Mouse (Mus musculus) c-Kit-negative CD71-positive TER-119-positive erythroid progenitor cells, embryonic 14.5 days (primary cell): ENCODE data around the gene Cdc42.

Source experiments
- DNase-seq: peaks from one replicate; pipeline ENCODE4 v3.0.0-alpha.2; 2013; ENCODE audit warnings: low read depth, low spot score

The Cdc42 gene

DNA sequence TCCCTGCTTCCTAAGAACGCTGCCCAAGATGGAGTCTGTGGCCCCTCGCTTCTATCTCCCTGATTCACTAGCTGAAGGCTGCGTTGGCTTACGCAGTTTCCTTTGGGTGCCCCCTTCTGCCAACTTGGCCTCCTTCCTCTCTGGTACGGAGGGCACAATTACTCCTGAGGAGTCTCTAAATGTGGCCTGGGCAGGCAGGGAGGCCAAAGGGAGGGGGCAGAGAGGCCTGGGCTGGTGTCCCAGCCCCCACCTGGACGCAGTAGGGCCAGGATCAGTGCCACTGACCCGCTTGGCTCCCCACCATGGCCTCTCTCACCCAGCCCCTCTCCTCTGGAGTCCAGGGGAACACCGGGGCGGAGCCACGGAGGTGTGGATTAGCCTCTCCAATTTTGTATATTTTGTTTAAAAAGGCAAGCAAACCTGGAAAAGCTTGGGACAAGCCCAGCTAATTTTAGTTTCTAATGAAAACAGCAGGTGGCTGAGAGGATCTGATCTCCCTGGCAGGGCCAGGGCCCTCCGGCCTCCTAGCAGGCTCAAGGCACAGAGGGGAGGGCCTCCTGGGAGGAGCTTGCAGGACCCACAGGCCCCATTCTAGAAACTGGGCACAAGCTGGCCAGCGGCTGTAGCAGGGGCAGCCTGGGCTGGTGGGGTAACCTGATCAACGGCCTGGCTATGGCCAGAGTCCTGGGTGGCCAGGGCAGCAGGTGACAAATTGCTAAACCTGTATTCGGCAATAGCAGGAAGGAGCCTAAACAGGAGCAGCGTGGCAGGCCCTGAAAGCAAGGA is 71.5 kb downstream of the Cdc42 start:
- no peak for DNase-seq

DNA sequence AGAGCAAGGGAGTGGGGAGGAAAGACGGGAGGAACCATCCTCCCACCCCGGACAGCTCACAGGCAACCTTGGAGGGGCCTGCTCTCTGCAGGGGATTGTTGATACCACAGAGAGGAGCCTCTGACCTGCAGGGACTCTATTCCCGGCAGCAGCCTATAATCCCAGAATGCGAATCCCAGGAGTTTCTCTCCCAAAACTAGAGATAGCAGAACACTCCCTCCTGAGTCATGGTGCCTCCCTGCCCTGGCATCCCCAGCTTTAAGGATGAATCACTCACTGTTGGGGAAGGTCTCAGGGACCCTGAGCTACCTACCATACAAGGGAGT is 74.2 kb downstream of the Cdc42 start:
- DNase-seq = no peak

DNA sequence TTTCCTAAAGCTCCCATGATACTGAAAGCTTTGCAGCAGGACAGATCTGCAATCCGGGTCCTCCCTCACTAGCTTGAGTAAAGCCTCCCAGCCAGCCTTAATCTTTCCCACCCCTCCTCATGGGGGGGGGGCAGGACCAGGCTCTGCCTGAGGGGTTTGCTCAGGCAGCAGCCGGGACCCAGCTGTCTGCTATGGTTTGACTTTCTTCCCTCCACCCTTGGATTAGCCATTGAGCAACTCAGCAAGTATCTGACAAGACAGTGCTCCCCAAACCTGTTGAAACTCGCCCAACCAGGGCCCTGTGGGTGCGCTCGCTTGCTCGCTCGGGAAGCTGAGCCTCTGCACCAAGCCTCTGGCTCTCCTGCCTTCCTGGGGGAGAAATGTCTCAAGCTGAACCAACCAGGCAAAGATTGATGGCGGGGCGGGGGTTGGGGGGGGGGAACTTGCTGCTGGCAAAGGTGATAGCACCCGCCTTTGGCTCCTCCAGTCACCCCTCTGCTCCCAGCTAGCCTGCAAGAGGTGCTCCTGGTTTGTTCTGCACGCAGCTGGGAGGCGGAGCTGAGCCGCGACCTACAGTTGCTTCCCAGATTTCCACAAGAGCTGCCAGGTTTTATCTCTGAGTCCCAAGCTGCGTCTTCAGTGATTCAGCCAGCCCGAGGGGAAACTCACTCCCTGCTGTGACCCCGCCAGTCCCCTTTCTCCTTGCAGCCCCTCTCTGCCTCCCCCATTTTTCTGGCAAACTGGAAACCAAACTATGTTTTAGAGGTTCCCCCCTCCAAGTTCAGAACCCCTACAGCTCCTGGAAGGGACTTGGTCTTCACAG is 74.7 kb downstream of the Cdc42 start:
- DNase-seq = no peak

DNA sequence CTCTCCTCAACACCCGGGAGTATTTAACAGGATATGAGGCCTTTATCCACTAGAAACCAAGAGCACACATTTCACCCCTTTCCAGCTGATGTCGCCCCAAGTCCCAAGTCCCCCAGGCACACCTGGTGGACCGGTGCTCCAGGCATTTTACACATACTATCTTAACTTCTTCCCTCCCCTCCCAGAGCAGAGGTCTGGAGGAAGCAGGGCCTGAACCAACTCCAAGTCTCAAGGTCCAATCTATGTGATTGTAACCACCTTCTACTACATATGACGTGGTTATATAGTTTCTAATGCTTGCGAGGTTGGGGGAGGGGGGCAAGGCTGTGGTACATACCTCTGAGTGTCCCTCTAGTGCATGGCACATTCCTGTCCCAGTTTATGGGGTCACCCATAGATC is 75.4 kb downstream of the Cdc42 start:
- DNase-seq = no peak

DNA sequence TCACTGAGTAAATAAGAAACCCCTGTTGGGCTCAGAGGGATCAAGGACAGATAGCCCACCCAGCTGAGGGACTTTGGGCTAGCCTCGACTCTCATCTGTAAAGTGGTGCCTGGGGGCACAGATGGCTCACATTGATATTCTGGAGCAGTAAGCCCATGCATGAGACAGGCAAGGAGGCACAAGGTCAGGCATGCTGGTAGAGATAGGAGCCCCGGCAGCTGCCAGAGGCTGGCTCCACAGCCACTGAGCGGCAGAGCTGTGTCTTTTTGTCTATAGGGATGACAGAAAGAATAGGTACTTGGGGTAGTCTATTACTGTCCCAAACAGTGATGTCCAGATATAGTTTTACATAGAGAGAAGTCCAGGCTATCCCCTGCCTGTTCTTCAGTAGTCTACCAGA is 76.2 kb downstream of the Cdc42 start:
- no peak for DNase-seq

DNA sequence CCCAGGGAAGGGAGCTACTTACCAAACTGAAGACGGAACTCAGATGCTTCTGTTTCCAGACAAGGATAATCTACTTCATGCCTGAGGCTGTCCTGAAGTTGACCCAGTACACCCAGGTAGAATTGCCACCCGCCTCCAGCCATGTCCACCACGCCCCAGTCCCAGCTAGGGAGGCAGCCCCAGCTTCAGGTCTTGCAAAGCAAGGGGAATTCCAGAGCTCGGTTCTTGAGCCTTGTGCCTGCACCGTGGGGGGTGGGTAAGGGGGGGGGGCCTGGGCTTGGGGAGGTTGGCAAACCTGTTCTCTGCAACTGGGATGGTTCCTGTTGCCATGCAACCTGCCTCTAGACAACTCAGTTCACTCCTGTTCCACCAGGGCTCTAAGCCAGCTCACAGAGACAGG is 78.2 kb downstream of the Cdc42 start:
- no peak for DNase-seq

DNA sequence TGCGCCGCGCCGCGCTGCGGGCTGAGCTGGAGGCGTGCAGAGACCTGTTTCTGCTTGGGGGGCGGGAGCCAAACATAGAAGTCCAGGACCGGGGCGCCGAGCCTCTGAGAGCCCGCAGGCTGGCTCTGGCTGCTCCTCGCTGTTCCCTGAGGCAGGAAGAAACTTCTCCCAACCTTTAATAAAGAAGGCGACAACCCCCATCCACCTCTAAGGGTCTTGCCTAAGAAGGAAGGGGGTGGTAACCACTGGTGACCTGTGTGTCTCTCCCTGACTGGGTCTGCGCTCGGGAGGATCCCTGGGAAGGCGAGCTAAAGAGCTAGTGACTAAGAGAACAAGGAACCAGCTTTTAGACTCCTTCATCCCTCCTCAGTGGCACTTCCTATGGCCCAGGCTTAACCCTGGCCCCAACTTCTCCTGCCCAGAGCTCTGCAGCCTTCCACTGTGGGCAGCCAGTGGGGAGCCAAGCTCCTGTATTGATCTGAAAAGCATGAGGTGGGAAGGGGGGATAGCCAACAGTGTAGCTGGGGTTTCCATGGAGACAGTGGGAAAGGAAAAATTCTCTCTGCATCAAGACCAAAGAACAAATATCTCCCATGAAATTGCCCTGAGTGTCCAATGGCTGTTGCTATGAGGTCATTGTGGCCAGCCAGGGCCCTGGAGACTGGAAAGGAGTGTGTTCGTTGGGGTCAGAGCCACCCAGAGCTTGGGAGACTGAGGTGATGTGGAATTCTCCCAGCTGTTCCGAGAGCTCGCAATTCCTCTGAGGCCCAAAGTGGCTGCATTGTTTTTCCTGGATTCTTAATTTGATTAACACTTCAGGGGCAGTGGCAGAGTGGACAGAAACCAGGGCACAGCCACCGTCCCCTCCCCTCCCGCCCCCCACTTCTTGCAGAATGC is 79.1 kb downstream of the Cdc42 start:
- DNase-seq = no peak

DNA sequence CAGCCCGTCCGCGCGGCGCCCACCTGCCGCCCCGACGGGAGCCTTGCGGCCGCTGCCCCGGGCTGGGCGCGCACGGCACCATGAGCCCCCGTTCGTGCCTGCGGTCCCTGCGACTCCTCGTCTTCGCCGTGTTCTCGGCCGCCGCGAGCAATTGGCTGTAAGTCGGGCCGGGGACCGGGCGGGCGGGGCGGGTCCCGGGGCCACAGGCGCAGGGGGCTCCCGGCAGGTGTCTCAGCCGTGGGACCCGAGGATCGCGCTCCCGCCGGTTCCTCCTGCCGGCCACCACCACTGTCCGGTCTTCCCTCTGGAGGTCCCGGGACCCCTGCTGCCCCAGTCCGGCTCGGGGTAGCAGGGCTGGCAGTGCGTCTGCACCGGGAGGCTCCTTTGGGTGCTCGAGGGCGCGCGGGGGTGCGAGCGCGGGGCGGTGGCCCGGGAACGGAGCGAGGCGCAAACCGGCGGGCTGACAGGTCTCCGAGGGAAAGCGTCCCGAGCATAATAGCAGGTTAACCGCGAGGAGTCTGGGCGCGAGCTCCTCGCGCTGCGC is 79.8 kb downstream of the Cdc42 start:
- DNase-seq = no peak

DNA sequence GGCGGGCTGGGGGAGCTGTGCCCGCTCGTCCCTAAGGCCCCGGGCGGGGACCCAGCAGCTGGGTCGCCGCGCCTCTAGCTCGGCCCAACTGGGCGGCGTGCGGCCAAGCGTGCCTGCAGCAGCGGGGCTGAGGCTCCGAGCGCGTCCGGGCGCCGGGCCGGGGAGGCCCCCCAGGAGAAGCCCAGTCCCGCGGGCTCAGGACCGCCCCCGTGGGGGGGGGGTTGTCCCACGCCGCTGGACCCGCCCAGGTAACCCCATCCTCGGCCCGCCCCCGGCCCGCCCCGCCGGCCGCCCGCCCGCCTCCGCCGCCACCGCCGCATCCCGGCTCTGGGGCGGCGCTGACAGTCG is 80.4 kb downstream of the Cdc42 start, which contains the start of gene Wnt4:
Wnt4 (plus strand) TSS at position 324 of the 348 bp plus-strand sequence.
- DNase-seq = no peak

DNA sequence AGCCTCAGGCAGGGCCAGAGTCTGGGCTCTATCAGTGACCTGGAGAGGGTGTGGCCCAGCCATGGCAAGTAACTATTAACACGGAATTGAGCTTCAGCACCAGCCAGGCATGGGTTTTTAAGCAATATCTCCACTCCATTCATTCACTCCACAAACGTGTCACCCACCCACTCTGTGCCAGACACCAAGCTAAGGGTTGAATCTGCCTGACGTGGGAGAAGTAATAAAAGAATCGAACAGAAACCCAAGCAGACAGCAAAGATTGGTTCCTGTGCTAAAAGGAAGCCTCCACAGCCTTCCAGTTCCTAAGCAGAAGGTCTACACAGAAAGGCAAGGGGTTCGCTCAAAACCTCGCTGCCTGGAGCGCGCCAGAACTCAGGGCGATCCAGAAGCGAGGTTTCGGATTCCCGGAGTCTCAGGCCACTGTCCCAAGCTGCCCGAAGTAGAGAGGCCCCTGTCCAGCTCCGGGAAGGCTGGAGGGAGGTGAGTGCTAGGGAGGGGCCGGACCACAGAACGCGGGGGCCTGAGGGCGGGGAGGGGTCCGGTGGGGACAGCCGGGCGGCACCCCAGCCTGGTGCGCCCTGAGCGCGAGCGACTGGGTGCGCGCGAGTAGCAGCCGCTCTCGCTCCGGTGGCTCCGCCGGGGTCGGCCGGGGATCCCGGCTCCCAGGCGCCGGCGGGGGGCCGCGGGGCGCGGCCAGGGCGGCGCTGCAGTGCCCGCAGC is 80.9 kb downstream of the Cdc42 start:
- DNase-seq = no peak

DNA sequence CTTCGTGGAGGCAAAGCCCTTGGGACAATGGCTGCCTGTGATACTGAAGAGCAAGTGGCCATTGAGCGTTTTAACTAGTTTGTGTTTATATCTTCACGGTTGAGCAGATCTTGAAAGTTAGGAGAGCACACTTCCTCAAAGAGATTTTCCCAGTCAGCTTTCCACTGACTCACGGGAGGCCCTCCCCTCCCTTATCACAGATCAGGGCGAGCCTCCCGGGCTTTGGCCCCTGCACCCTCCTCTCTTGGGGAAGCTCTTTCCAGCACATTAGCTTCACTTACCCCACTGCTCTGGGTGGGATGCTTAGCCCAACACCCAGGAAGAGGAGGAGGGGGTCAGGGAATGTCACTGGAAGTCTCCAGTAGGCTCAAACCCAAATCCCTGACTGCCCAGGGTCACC is 83.2 kb downstream of the Cdc42 start:
- no peak for DNase-seq

DNA sequence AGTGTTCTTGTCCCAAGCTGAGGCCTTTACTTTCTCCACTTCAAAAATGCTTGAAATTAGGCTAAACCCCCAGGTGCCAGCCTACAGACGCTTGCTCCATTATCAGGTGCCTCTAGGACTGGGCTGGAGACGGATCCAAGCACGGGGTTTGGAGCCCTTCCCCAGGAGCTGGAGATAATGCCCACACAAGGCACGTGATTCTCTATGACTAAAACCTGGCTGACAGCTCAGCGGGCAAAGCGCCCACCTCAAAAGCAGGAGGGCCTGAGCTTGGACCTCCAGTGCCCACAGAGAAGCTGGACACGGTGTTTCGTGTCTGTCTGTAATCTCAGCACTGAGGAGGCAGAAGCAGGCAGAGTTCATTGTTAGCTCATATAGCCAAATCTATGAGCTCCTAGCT is 85.7 kb downstream of the Cdc42 start:
- no peak for DNase-seq
